Mouse (Mus musculus): Measurements from ENCODE around the gene Olfr494. TPM values are rescaled to one million over a fixed set of nuclear protein-coding genes. Genes with fewer than 3 reads are reported as not detected.

Olfr494 gene
- 0.15 TPM in 1 of 2 replicates, not detected in the other for polyA plus RNA-seq (2015; fragmentation: Nextera tagmentation; extraction: Ambion mirVana)

DNA sequence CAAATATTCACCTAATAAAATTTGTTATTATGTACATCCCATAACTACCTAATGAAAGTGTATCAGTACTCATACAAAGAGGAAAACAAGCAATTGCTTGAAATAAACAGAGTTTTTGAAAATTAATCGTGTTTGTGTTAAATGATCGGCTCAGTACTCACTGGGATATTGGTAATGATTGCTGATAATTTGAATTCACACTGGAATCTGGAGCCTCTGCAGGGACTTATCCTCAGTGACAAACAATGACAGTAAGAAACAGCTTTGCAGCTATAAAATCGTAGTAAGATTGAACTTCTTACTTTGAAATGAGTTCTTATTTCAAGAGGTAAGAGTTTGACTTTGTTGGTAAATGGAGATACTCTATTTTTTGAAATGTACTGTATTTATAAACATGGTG is at the start of gene Olfr494:
Olfr494 (plus strand) TSS at position 301 of the 400 bp plus-strand sequence.
- Histone ChIP-seq H3K36me3 (no peaks in the 10 kb centered on the region), H3K27ac (no peak within 1 kb of the TSS), H3K4me2 (no peak within 1 kb of the TSS), H3K4me3 (no peak within 1 kb of the TSS), H3K4me1 (no peaks in the 10 kb centered on the region), H3K9me3 (no peaks in the 10 kb centered on the region), H3K27me3 (no peaks in the 10 kb centered on the region), H3K9ac (no peak within 1 kb of the TSS)
- 78% methylated on average over 3 of the region's 3 CpGs for WGBS
- ATAC-seq (ENCODE audit: insufficient number of reproducible peaks, low FRiP score, low TSS enrichment, low read depth) = no peak

DNA sequence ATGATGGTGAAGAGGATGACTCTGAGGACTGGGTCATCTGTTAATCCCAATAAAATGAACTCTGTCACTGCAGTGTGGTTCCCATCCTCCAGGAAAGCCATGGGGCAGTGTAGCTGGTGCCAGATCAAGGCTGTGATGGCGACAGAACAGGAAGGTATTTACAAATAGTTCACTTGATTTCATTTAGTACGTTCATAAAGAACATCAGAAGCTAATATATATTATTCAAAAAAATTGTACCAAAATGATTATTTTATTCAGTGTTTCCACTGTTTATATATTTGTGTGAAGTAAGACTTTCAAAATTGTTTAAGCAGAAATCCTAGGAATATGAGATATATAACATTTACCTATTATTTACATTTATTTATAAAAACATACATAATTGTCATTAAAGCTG is 41.6 kb upstream of the Olfr494 start, which contains the start of gene Olfr492:
Olfr492 (minus strand) TSS at position 101 of the 400 bp plus-strand sequence.
- H3K9me3 ChIP-seq = no peaks in the 10 kb centered on the region
- H3K27ac ChIP-seq = no peak within 1 kb of the TSS
- 77% methylated on average over 2 of the region's 2 CpGs for WGBS
- no peak for ATAC-seq (ENCODE audit: insufficient number of reproducible peaks, low FRiP score, low TSS enrichment, low read depth)
- no peaks in the 10 kb centered on the region for H3K4me1 ChIP-seq
- H3K36me3 ChIP-seq = no peaks in the 10 kb centered on the region
- H3K4me2 ChIP-seq = no peak within 1 kb of the TSS
- no peak within 1 kb of the TSS for H3K4me3 ChIP-seq
- no peak within 1 kb of the TSS for H3K9ac ChIP-seq
- H3K27me3 ChIP-seq = no peaks in the 10 kb centered on the region

DNA sequence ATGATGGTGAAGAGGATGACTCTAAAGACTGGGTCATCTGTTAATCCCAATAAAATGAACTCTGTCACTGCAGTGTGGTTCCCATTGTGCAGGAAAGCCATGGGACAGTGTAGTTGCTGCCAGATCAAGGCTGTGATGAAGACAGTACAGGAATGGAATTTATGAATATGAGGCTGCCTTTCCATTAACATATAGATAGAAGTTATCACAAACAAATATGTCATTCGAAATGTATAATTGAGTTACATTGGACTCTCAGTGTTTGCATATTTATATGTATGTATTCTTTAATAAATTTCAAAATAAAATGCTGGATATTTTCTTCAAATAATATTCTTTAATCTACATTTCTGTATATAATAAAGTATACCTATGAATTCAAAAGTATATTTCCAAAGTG is 18.3 kb upstream of the Olfr494 start, which contains the start of gene Olfr493:
Olfr493 (minus strand) TSS at position 101 of the 400 bp plus-strand sequence.
- Histone ChIP-seq H3K4me1 (no peaks in the 10 kb centered on the region), H3K4me2 (no peak within 1 kb of the TSS), H3K9me3 (no peaks in the 10 kb centered on the region), H3K27ac (no peak within 1 kb of the TSS), H3K4me3 (no peak within 1 kb of the TSS), H3K36me3 (no peaks in the 10 kb centered on the region), H3K9ac (no peak within 1 kb of the TSS), H3K27me3 (no peaks in the 10 kb centered on the region)
- no peak for ATAC-seq (ENCODE audit: insufficient number of reproducible peaks, low FRiP score, low TSS enrichment, low read depth)
- 61% methylated on average over 1 of the region's 1 CpGs for WGBS

DNA sequence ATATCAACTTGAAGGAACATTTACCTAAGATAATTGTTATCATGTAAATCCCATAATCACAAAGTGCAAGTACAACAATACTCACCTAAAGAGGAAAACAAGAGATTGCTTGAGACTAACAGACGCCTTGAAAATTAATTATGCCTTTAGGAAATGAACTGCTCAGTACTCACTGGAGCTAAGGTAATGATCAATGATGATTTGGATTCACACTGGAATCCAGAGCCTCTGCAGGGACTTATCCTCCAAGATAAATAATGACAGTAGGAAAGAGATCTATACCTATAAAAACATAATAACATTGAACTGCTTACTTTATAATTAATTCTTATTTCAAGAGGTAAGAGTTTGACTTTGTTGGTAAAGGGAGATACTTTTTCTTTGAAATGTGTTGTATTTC is 27.7 kb downstream of the Olfr494 start, which contains the start of gene Olfr495:
Olfr495 (plus strand) TSS at position 301 of the 400 bp plus-strand sequence.
- no peak for ATAC-seq (ENCODE audit: insufficient number of reproducible peaks, low FRiP score, low TSS enrichment, low read depth)
- H3K4me2 ChIP-seq = no peak within 1 kb of the TSS
- 55% methylated on average over 1 of the region's 1 CpGs for WGBS
- no peak within 1 kb of the TSS for H3K4me3 ChIP-seq
- H3K4me1 ChIP-seq = no peaks in the 10 kb centered on the region
- H3K9ac ChIP-seq = no peak within 1 kb of the TSS
- H3K36me3 ChIP-seq = no peaks in the 10 kb centered on the region
- no peaks in the 10 kb centered on the region for H3K27me3 ChIP-seq
- no peaks in the 10 kb centered on the region for H3K9me3 ChIP-seq
- no peak within 1 kb of the TSS for H3K27ac ChIP-seq

Other genes starting within 250 kb of the Olfr494 start
- gene Olfr484, start 237.9 kb upstream of the Olfr494 start, polyA plus RNA-seq (2015; fragmentation: Nextera tagmentation; extraction: Ambion mirVana) = not detected in 2 replicates
- gene Olfr485, start 205.5 kb upstream of the Olfr494 start, polyA plus RNA-seq (2015; fragmentation: Nextera tagmentation; extraction: Ambion mirVana) = not detected in 2 replicates
- gene Olfr486, start 192.6 kb upstream of the Olfr494 start, polyA plus RNA-seq (2015; fragmentation: Nextera tagmentation; extraction: Ambion mirVana) = not detected in 2 replicates
- not detected in 2 replicates for gene Olfr487, start 150.7 kb upstream of the Olfr494 start, polyA plus RNA-seq (2015; fragmentation: Nextera tagmentation; extraction: Ambion mirVana)
- gene Olfr488, start 107.0 kb upstream of the Olfr494 start, polyA plus RNA-seq (2015; fragmentation: Nextera tagmentation; extraction: Ambion mirVana) = not detected in 2 replicates
- not detected in 2 replicates for gene Olfr490, start 76.4 kb upstream of the Olfr494 start, polyA plus RNA-seq (2015; fragmentation: Nextera tagmentation; extraction: Ambion mirVana)
- gene Olfr491, start 51.9 kb upstream of the Olfr494 start, polyA plus RNA-seq (2015; fragmentation: Nextera tagmentation; extraction: Ambion mirVana) = not detected in 2 replicates
- gene Olfr492, start 41.7 kb upstream of the Olfr494 start, polyA plus RNA-seq (2015; fragmentation: Nextera tagmentation; extraction: Ambion mirVana) = 0.25 TPM in 1 of 2 replicates, not detected in the other
- gene Olfr493, start 18.4 kb upstream of the Olfr494 start, polyA plus RNA-seq (2015; fragmentation: Nextera tagmentation; extraction: Ambion mirVana) = not detected in 2 replicates
- not detected in 2 replicates for gene Olfr495, start 27.8 kb downstream of the Olfr494 start, polyA plus RNA-seq (2015; fragmentation: Nextera tagmentation; extraction: Ambion mirVana)
- gene Olfr497, start 55.1 kb downstream of the Olfr494 start, polyA plus RNA-seq (2015; fragmentation: Nextera tagmentation; extraction: Ambion mirVana) = not detected in 2 replicates
- not detected in 2 replicates for gene Olfr498, start 100.0 kb downstream of the Olfr494 start, polyA plus RNA-seq (2015; fragmentation: Nextera tagmentation; extraction: Ambion mirVana)
- not detected in 2 replicates for gene Olfr502, start 159.7 kb downstream of the Olfr494 start, polyA plus RNA-seq (2015; fragmentation: Nextera tagmentation; extraction: Ambion mirVana)
- gene Olfr503, start 179.2 kb downstream of the Olfr494 start, polyA plus RNA-seq (2015; fragmentation: Nextera tagmentation; extraction: Ambion mirVana) = not detected in 2 replicates
- not detected in 2 replicates for gene Olfr504, start 200.5 kb downstream of the Olfr494 start, polyA plus RNA-seq (2015; fragmentation: Nextera tagmentation; extraction: Ambion mirVana)
- gene Olfr506, start 245.5 kb downstream of the Olfr494 start, polyA plus RNA-seq (2015; fragmentation: Nextera tagmentation; extraction: Ambion mirVana) = not detected in 2 replicates

All from limb, embryonic 15.5 days (tissue).